Mouse (Mus musculus): ENCODE results near the gene Rpl12.

- TF ChIP-seq CTCF (IDR thresholded peaks at IDR 0.05; ENCODE audit: low read depth, low read length), result no peak
- TF ChIP-seq POLR2A (IDR thresholded peaks at IDR 0.05; ENCODE audit: borderline replicate concordance, low read depth, low read length), result no peak
Measured at GRCm38 (mm10) chr2:32968024-32968614, 6.8 kb downstream of the Rpl12 start.

Data from bone marrow macrophage, adult 2 months (primary cell).